Mouse (Mus musculus): ENCODE results near the gene Herc3. TPM values are rescaled to one million over a fixed set of nuclear protein-coding genes. Genes with fewer than 3 reads are reported as not detected.

Herc3 gene
- total RNA-seq, 2 experiments from 2014 or later: 176 to 274 TPM

GRCm38 (mm10) chr6:58951128-58951992 lies 120.1 kb downstream of the Herc3 start:
- DNase-seq (ENCODE audit: low spot score in 2 of 2): no peak

GRCm38 (mm10) chr6:58960523-58960922 lies 129.3 kb downstream of the Herc3 start:
- no peak for DNase-seq (ENCODE audit: low spot score in 2 of 2)
- intact Hi-C loops (cut with DNase I): no loop called here

More at GRCm38 (mm10) chr6:58951128-58951992, 120.1 kb downstream of the Herc3 start:
- intact Hi-C loops (cut with DNase I): no loop called here

GRCm38 (mm10) chr6:58962691-58963090 lies 131.4 kb downstream of the Herc3 start:
- DNase-seq (ENCODE audit: low spot score in 2 of 2): no peak
- intact Hi-C loops (cut with DNase I): no loop called here

- intact Hi-C loops (cut with DNase I): no loop called here
- DNase-seq (ENCODE audit: low spot score in 2 of 2): no peak
These were observed 132.8 kb downstream of the Herc3 start for GRCm38 (mm10) chr6:58964091-58964490.

GRCm38 (mm10) chr6:58964565-58964964 lies 133.3 kb downstream of the Herc3 start:
- DNase-seq (ENCODE audit: low spot score in 2 of 2): no peak
- intact Hi-C loops (cut with DNase I): no loop called here

- no peak for DNase-seq (ENCODE audit: low spot score in 2 of 2)
- intact Hi-C loops (cut with DNase I): no loop called here
These were observed 134.0 kb downstream of the Herc3 start for GRCm38 (mm10) chr6:58965071-58965831.

GRCm38 (mm10) chr6:58968272-58968671 lies 137.0 kb downstream of the Herc3 start:
- intact Hi-C loops (cut with DNase I): no loop called here
- no peak for DNase-seq (ENCODE audit: low spot score in 2 of 2)

Other genes with a start within 250 kb of the Herc3 start
- 10 to 100 TPM; 18.4 to 22.9 TPM for gene Abcg2, start 246.9 kb upstream of the Herc3 start, total RNA-seq (2021)
- 100 to 1,000 TPM; 302 to 341 TPM for gene Nap1l5, start 75.6 kb downstream of the Herc3 start, total RNA-seq (2021)
- gene Fam13a, start 193.1 kb downstream of the Herc3 start, total RNA-seq (2021): 10 to 100 TPM; 13.6 to 13.8 TPM